Mouse (Mus musculus): ENCODE results near the gene Ddit4.

GRCm38 (mm10) chr10:59915196-59915962, 36.3 kb downstream of the Ddit4 start:
- no peak for TF ChIP-seq CTCF (IDR thresholded peaks at IDR 0.05; ENCODE audit: extremely low read depth, insufficient read length, insufficient replicate concordance, low read depth, low read length)
- no peak; the same call in 1 of the 2 replicates for TF ChIP-seq POLR2A (IDR thresholded peaks at IDR 0.05; ENCODE audit: low read depth, low read length)
